Mouse (Mus musculus) limb, embryonic 11.5 days (tissue): ENCODE measurements around the gene Slc25a41. TPM values are rescaled to one million over a fixed set of nuclear protein-coding genes. Genes with fewer than 3 reads are reported as not detected.
A peak's percentile ranks its signal among the peaks of the same experiment; 100 is the strongest.

Source experiments
- ATAC-seq: fragments of 200-750 bp; cut with Nextera tagmentation; 2 replicates; pipeline ENCODE4 v1.8.0; 2017; ENCODE audit warnings: low read depth; ENCODE audit not compliant: insufficient number of reproducible peaks, low FRiP score, low TSS enrichment
- DNase-seq: peaks from one replicate; pipeline ENCODE4 v3.0.0-alpha.2; 2015; ENCODE audit warnings: low spot score
- H3K27ac ChIP-seq: fragments of 300-500 bp; sonication (generic); replicated peaks from 2 replicates; pipeline ENCODE4 v1.5.1; 2014; ENCODE audit warnings: low read depth, mild to moderate bottlenecking, low read length
- H3K27me3 ChIP-seq: fragments of 300-500 bp; sonication (generic); 2 replicates; pipeline ENCODE4 v1.6.1; 2014; ENCODE audit warnings: mild to moderate bottlenecking, low read length, mixed read lengths; ENCODE audit not compliant: control insufficient read depth, insufficient read depth
- H3K36me3 ChIP-seq: fragments of 300-500 bp; sonication (generic); 2 replicates; pipeline ENCODE4 v1.6.1; 2014; ENCODE audit warnings: mild to moderate bottlenecking, low read length, moderate library complexity, mixed read lengths; ENCODE audit not compliant: control insufficient read depth, insufficient read depth
- H3K4me1 ChIP-seq: fragments of 300-500 bp; sonication (generic); 2 replicates; pipeline ENCODE4 v1.6.1; 2014; ENCODE audit warnings: low read length, mixed read lengths; ENCODE audit not compliant: control insufficient read depth, insufficient read depth
- H3K4me2 ChIP-seq: fragments of 300-500 bp; sonication (generic); 2 replicates; pipeline ENCODE4 v1.6.1; 2014; ENCODE audit warnings: low read depth, mild to moderate bottlenecking, moderate library complexity; ENCODE audit not compliant: severe bottlenecking
- H3K4me3 ChIP-seq: fragments of 300-500 bp; sonication (generic); 2 replicates; pipeline ENCODE4 v1.5.1; 2014; ENCODE audit warnings: low read depth, low read length
- H3K9ac ChIP-seq: fragments of 300-500 bp; sonication (generic); 2 replicates; pipeline ENCODE4 v1.6.1; 2014; ENCODE audit warnings: mild to moderate bottlenecking, low read length
- H3K9me3 ChIP-seq: fragments of 300-500 bp; sonication (generic); 2 replicates; pipeline ENCODE4 v1.6.1; 2016; ENCODE audit warnings: low read length; ENCODE audit not compliant: control insufficient read depth
- WGBS: fragments of 180-500 bp; shearing (Covaris S2); extraction: QIAGEN DNeasy Blood & Tissue Kit; methylation state at CpG from one replicate; pipeline ENCODE4 v1.1.7; 2014; 5-methylcytosine and 5-hydroxymethylcytosine counted together
- polyA plus RNA-seq: library from polyadenylated mRNA; unstranded; fragments of >200 nt; fragmentation: Nextera tagmentation; extraction: Ambion mirVana; gene quantifications from 2 replicates; pipeline ENCODE4 v1.2.1, GENCODE M21; 2014

Slc25a41 gene
- polyA plus RNA-seq, 1 experiment from 2014 or later = not detected

GRCm38 (mm10) chr17:57011236-57012141 lies 30.0 kb downstream of the Slc25a41 start, which contains the start of the genes Gtf2f1 and Gm17949:
Gene Gtf2f1 (minus strand): TSS chr17:57011288.
Gene Gm17949 (plus strand): TSS chr17:57011469.
- peak within 1 kb of the TSS; percentile 68 for H3K4me3 ChIP-seq
- peak within 1 kb of the TSS; percentile 72 for H3K27ac ChIP-seq
- H3K9ac ChIP-seq = peak within 1 kb of the TSS; percentile 80
- H3K27me3 ChIP-seq = no peaks in the 10 kb centered on the region
- peaks cover 4% of the 10 kb centered on the region; the same call in 1 of the 2 replicates for H3K4me1 ChIP-seq
- peaks cover 2% of the 10 kb centered on the region; the same call in 1 of the 2 replicates for H3K36me3 ChIP-seq
- DNase-seq (peak; percentile 99), ATAC-seq (peak; percentile 89)
- H3K9me3 ChIP-seq = no peaks in the 10 kb centered on the region
- WGBS = under 1% methylated on average over 51 of the region's 51 CpGs
- peak within 1 kb of the TSS; percentile 84 for H3K4me2 ChIP-seq

GRCm38 (mm10) chr17:57010911-57011235 lies 30.6 kb downstream of the Slc25a41 start:
- Histone ChIP-seq H3K4me2 (peak overlapping the region; percentile 74), H3K9me3 (no peaks in the 10 kb centered on the region), H3K27me3 (no peaks in the 10 kb centered on the region), H3K36me3 (peaks cover 6% of the 10 kb centered on the region; the same call in 1 of the 2 replicates), H3K4me3 (peak overlapping the region; percentile 68), H3K27ac (no peak overlapping the region), H3K9ac (peak overlapping the region; percentile 53; the same call in 1 of the 2 replicates), H3K4me1 (peaks cover 4% of the 10 kb centered on the region; the same call in 1 of the 2 replicates)
- ATAC-seq (peak; percentile 44), DNase-seq (no peak)
- WGBS = under 1% methylated on average over 19 of the region's 19 CpGs

GRCm38 (mm10) chr17:57007137-57007905 lies 34.1 kb downstream of the Slc25a41 start:
- no peak overlapping the region for H3K9ac ChIP-seq
- no peak for ATAC-seq
- H3K4me1 ChIP-seq = peaks cover 4% of the 10 kb centered on the region; the same call in 1 of the 2 replicates
- H3K36me3 ChIP-seq = peaks cover 20% of the 10 kb centered on the region
- H3K4me3 ChIP-seq = no peak overlapping the region
- H3K9me3 ChIP-seq = no peaks in the 10 kb centered on the region
- DNase-seq = no peak
- H3K4me2 ChIP-seq = no peak overlapping the region
- WGBS = 93% methylated on average over 13 of the region's 13 CpGs
- H3K27me3 ChIP-seq = no peaks in the 10 kb centered on the region
- H3K27ac ChIP-seq = no peak overlapping the region

- DNase-seq (no peak), ATAC-seq (no peak)
- H3K27ac ChIP-seq = no peak overlapping the region
- peaks cover 23% of the 10 kb centered on the region for H3K36me3 ChIP-seq
- H3K4me2 ChIP-seq = no peak overlapping the region
- H3K9me3 ChIP-seq = no peaks in the 10 kb centered on the region
- H3K4me1 ChIP-seq = no peaks in the 10 kb centered on the region
- no peak overlapping the region for H3K4me3 ChIP-seq
- H3K9ac ChIP-seq = no peak overlapping the region
- no peaks in the 10 kb centered on the region for H3K27me3 ChIP-seq
- WGBS = 93% methylated on average over 7 of the region's 7 CpGs
These were observed 37.5 kb downstream of the Slc25a41 start for GRCm38 (mm10) chr17:57003994-57004393.

- H3K4me2 ChIP-seq = no peak overlapping the region
- H3K36me3 ChIP-seq = peaks cover 18% of the 10 kb centered on the region
- no peaks in the 10 kb centered on the region for H3K27me3 ChIP-seq
- no peak overlapping the region for H3K4me3 ChIP-seq
- H3K4me1 ChIP-seq = 0 out of 2 replicates have a peak, but pooled peaks cover 5% of the 10 kb centered on the region
- ATAC-seq (no peak), DNase-seq (no peak)
- no peaks in the 10 kb centered on the region for H3K9me3 ChIP-seq
- H3K27ac ChIP-seq = no peak overlapping the region
- 74% methylated on average over 8 of the region's 8 CpGs for WGBS
- H3K9ac ChIP-seq = no peak overlapping the region
These were observed 40.2 kb downstream of the Slc25a41 start for GRCm38 (mm10) chr17:57001228-57001627.

- Histone ChIP-seq H3K9ac (no peak within 1 kb of the TSS), H3K4me1 (0 out of 2 replicates have a peak, but pooled peaks cover 5% of the 10 kb centered on the region), H3K4me3 (no peak within 1 kb of the TSS), H3K27ac (no peak within 1 kb of the TSS), H3K27me3 (no peaks in the 10 kb centered on the region), H3K4me2 (no peak within 1 kb of the TSS), H3K9me3 (no peaks in the 10 kb centered on the region), H3K36me3 (peaks cover 19% of the 10 kb centered on the region)
- no peak for ATAC-seq
- WGBS = 83% methylated on average over 9 of the region's 9 CpGs
- DNase-seq = no peak
These were observed 41.4 kb downstream of the Slc25a41 start, which contains the start of gene Pspn for GRCm38 (mm10) chr17:56999968-57000609. Gene Pspn (minus strand): TSS chr17:57000018.

GRCm38 (mm10) chr17:56999414-56999813 lies 42.0 kb downstream of the Slc25a41 start:
- H3K4me3 ChIP-seq = no peak overlapping the region
- peaks cover 17% of the 10 kb centered on the region for H3K36me3 ChIP-seq
- no peaks in the 10 kb centered on the region for H3K27me3 ChIP-seq
- no peak overlapping the region for H3K4me2 ChIP-seq
- DNase-seq = no peak
- 91% methylated on average over 9 of the region's 9 CpGs for WGBS
- H3K27ac ChIP-seq = no peak overlapping the region
- no peak for ATAC-seq
- 0 out of 2 replicates have a peak, but pooled peaks cover 5% of the 10 kb centered on the region for H3K4me1 ChIP-seq
- H3K9ac ChIP-seq = no peak overlapping the region
- H3K9me3 ChIP-seq = no peaks in the 10 kb centered on the region
